Mouse (Mus musculus) heart, embryonic 10.5 days (tissue): Measurements from ENCODE around the gene Hist1h4c. TPM values are rescaled to one million over a fixed set of nuclear protein-coding genes. Genes with fewer than 3 reads are reported as not detected.
"Not testable (repeated sequence)": the region's sequence is repeated elsewhere in the genome, so short reads cannot be mapped to it uniquely, and the experiment has no call there.

Source experiments
- DNase-seq: peaks from one replicate; pipeline ENCODE4 v3.0.0-alpha.2; 2017; ENCODE audit warnings: low spot score
- H3K27ac ChIP-seq: fragments of 300-500 bp; sonication (generic); 2 replicates; pipeline ENCODE4 v1.5.1; 2016; ENCODE audit warnings: mild to moderate bottlenecking
- H3K27me3 ChIP-seq: fragments of 300-500 bp; sonication (generic); 2 replicates; pipeline ENCODE4 v1.6.1; 2016; ENCODE audit warnings: mild to moderate bottlenecking; ENCODE audit not compliant: poor library complexity, insufficient read depth, severe bottlenecking
- H3K36me3 ChIP-seq: fragments of 300-500 bp; sonication (generic); 2 replicates; pipeline ENCODE4 v1.6.1; 2016; ENCODE audit warnings: mild to moderate bottlenecking, moderate library complexity
- H3K4me1 ChIP-seq: fragments of 300-500 bp; sonication (generic); 2 replicates; pipeline ENCODE4 v1.6.1; 2016; ENCODE audit warnings: mild to moderate bottlenecking
- H3K4me3 ChIP-seq: fragments of 300-500 bp; sonication (generic); 2 replicates; pipeline ENCODE4 v1.5.1; 2016; ENCODE audit warnings: mild to moderate bottlenecking, moderate library complexity
- H3K9me3 ChIP-seq: fragments of 300-500 bp; sonication (generic); 2 replicates; pipeline ENCODE4 v1.6.1; 2016; ENCODE audit warnings: mild to moderate bottlenecking, moderate library complexity
- WGBS: fragments of 180-500 bp; shearing (Covaris S2); methylation state at CpG from one replicate; pipeline ENCODE4 v1.1.7; 2016; 5-methylcytosine and 5-hydroxymethylcytosine counted together
- polyA plus RNA-seq: library from polyadenylated mRNA; unstranded; fragments of >200 nt; fragmentation: Nextera tagmentation; extraction: Ambion mirVana; gene quantifications from 2 replicates; pipeline ENCODE4 v1.2.1, GENCODE M21; 2016

Hist1h4c gene
- polyA plus RNA-seq, 1 experiment from 2014 or later: 3.3 TPM

DNA sequence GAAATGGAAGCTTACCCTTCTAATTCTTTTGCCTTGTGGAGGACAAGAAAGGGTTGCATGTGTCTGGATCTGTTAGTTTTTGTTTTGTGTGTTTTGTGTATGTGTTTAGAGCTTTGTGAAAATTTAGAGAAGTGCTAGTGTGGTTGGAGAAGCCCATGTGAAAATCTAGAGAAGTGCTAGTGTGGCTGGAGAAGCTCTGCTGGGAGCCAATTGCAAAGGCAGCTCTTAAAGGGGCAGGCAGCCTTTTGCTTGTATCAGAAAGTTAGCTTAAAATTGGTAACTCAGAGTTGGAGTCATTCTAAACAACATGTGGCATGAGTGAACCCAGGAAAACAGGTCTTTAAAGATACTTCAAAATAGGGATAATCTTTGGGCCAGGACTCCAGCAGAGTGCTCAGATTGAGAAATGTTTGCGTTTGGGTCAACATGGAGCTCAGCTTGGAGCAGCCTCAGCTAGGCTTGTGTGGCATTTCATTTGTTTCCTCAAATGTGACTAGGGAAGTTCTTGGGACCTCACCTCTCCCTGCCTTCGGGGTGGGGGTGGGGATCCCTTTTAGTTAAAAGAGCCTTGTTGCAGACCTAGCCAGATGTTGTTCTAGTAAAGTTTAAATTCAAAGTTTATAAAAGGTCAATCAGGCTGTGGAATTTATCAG is 19.5 kb upstream of the Hist1h4c start:
- WGBS: 11% methylated on average over 2 of the region's 2 CpGs
- not testable (repeated sequence) for H3K27ac ChIP-seq, H3K27me3 ChIP-seq, H3K4me3 ChIP-seq, H3K36me3 ChIP-seq, H3K9me3 ChIP-seq, DNase-seq, H3K4me1 ChIP-seq

DNA sequence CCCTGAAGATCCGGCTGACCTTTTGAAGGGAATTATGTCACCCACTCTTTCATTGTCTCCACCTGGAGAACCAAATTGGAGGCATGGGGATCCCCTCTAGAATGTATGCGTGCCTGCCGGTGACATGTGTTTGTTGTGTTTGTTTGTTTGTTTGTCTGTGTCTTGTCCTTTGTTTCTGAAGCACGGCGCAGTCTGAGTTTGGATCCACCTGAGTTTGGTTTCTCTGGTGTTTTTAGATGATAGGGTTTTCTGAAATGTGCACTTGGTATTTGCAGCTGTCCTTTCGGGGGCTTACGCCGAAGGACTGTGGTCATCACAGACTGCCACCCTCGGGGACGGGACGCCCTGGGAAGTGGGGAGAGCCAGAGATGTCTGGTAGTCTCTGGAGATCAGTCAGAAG is 18.9 kb upstream of the Hist1h4c start:
- no peaks in the 10 kb centered on the region for H3K36me3 ChIP-seq
- H3K27ac ChIP-seq: no peak overlapping the region
- no peaks in the 10 kb centered on the region for H3K27me3 ChIP-seq
- WGBS: 36% methylated on average over 11 of the region's 11 CpGs
- DNase-seq: no peak
- no peaks in the 10 kb centered on the region for H3K9me3 ChIP-seq
- H3K4me1 ChIP-seq: peaks cover 3% of the 10 kb centered on the region; the same call in 1 of the 2 replicates
- H3K4me3 ChIP-seq: no peak overlapping the region

- Histone ChIP-seq H3K4me1 (peaks cover 3% of the 10 kb centered on the region; the same call in 1 of the 2 replicates), H3K36me3 (no peaks in the 10 kb centered on the region), H3K27me3 (no peaks in the 10 kb centered on the region), H3K27ac (no peak overlapping the region), H3K4me3 (no peak overlapping the region), H3K9me3 (no peaks in the 10 kb centered on the region)
- WGBS: 61% methylated on average over 5 of the region's 5 CpGs
- DNase-seq: no peak
Measured at GRCm38 (mm10) chr13:23716261-23717042, 18.2 kb upstream of the Hist1h4c start.

DNA sequence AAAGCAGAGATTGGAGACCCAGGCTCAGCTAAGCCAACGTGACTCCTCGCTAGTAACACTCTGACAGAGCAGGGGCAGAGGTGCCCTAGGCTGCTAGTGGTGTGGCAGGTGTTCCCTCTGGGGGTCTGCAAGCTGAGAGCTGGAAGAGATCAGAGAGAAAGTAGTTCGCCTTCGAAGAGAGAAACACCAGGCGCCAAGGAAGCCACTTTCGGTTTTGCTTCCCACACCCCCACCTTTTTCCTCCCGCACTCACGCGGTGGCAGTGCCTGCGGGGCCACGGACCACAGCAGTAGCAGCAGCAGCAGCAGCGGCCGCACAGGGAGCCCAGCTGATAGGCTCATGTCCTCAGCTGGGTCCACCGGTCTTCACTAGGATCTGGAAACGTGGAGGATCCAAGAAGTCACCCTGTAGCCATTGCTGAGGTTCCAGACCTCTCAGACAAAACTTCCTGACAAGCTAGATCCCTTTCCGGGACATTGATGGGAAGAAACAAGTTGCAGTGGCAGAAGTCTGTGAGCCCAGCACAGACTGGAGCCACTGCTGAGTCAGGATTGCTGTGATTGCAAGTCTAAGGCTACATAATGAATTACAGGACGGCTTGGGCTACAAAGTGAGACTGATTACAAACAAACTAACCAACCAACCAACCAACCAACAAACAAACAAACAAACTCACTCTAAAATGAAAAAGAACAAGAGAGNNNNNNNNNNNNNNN is 12.3 kb upstream of the Hist1h4c start, which contains the start of gene Hfe:
TSS of gene Hfe (minus strand) at position 481 of the 716 bp plus-strand sequence.
- 1% methylated on average over 17 of the region's 17 CpGs for WGBS
- H3K9me3 ChIP-seq: no peaks in the 10 kb centered on the region
- H3K27ac ChIP-seq: peak within 1 kb of the TSS; percentile 80
- no peak for DNase-seq
- H3K36me3 ChIP-seq: no peaks in the 10 kb centered on the region
- H3K27me3 ChIP-seq: no peaks in the 10 kb centered on the region
- peak within 1 kb of the TSS; percentile 61 for H3K4me3 ChIP-seq
- peaks cover 28% of the 10 kb centered on the region for H3K4me1 ChIP-seq

GRCm38 (mm10) chr13:23709714-23710373 is 11.6 kb upstream of the Hist1h4c start:
- Histone ChIP-seq H3K27ac (peak overlapping the region; percentile 80), H3K36me3 (no peaks in the 10 kb centered on the region)
- no peak for DNase-seq

GRCm38 (mm10) chr13:23708654-23709053 is 10.4 kb upstream of the Hist1h4c start:
- no peak for DNase-seq
- Histone ChIP-seq H3K9me3 (no peaks in the 10 kb centered on the region), H3K4me3 (no peak overlapping the region), H3K4me1 (peaks cover 28% of the 10 kb centered on the region), H3K27ac (peak overlapping the region; percentile 26), H3K27me3 (no peaks in the 10 kb centered on the region), H3K36me3 (no peaks in the 10 kb centered on the region)
- WGBS: 54% methylated on average over 4 of the region's 4 CpGs

More at GRCm38 (mm10) chr13:23709714-23710373, 11.6 kb upstream of the Hist1h4c start:
- no peaks in the 10 kb centered on the region for H3K9me3 ChIP-seq
- peak overlapping the region; percentile 61 for H3K4me3 ChIP-seq
- no peaks in the 10 kb centered on the region for H3K27me3 ChIP-seq
- 29% methylated on average over 15 of the region's 15 CpGs for WGBS
- H3K4me1 ChIP-seq: peaks cover 28% of the 10 kb centered on the region

DNA sequence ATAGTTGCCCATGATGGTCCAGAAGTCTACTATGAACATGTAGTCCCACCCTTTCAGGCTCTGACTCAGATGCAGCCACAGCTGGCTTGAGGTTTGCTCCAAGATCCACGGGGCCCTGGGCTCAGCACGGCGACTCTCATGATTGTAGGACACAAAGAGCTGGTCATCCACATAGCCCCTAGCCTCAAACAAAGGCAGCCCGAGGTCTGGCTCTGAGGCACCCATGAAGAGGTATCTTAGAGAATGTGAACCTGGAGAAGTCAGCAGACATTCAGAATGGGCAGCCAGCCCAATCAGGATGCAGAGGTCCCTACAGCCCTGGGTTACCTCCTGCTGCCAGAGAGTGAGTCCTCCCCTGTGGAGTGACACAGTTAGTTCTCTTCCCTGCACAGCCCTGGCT is 9.8 kb upstream of the Hist1h4c start:
- H3K27ac ChIP-seq: peak overlapping the region; percentile 26; the same call in 1 of the 2 replicates
- peaks cover 28% of the 10 kb centered on the region for H3K4me1 ChIP-seq
- H3K4me3 ChIP-seq: no peak overlapping the region
- H3K27me3 ChIP-seq: no peaks in the 10 kb centered on the region
- DNase-seq: no peak
- 74% methylated on average over 4 of the region's 4 CpGs for WGBS
- H3K36me3 ChIP-seq: no peaks in the 10 kb centered on the region
- no peaks in the 10 kb centered on the region for H3K9me3 ChIP-seq

DNA sequence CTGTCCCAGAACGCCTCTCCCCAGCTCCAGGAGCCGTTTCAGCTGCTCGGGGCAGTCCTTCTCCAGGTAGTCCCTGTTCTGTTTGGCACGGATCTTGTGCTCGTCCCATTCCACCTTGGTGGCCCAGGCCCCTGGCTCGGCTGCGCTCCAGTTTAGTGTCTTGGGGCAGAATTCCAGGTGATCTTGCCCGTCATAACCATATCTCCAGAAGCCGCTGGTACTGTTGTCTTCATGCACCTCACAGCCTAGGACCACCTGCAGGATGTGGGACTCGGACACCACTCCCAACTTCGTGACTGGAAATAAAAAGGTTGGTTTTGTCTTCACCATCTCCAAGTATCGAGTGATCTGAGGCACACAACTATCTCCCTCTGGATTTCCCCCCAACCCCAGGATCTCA is 8.5 kb upstream of the Hist1h4c start:
- H3K4me1 ChIP-seq: peaks cover 28% of the 10 kb centered on the region
- no peaks in the 10 kb centered on the region for H3K36me3 ChIP-seq
- WGBS: 90% methylated on average over 12 of the region's 12 CpGs
- no peaks in the 10 kb centered on the region for H3K9me3 ChIP-seq
- H3K27ac ChIP-seq: no peak overlapping the region
- H3K4me3 ChIP-seq: no peak overlapping the region
- no peak for DNase-seq
- no peaks in the 10 kb centered on the region for H3K27me3 ChIP-seq

GRCm38 (mm10) chr13:23705751-23706356 is 7.6 kb upstream of the Hist1h4c start:
- peak; percentile 50 for DNase-seq
- no peak overlapping the region for H3K4me3 ChIP-seq
- H3K4me1 ChIP-seq: peaks cover 29% of the 10 kb centered on the region
- no peaks in the 10 kb centered on the region for H3K36me3 ChIP-seq
- 78% methylated on average over 7 of the region's 7 CpGs for WGBS
- H3K27ac ChIP-seq: 0 out of 2 replicates have a peak overlapping the region, but pooled peaks have one; percentile 22
- H3K9me3 ChIP-seq: no peaks in the 10 kb centered on the region
- no peaks in the 10 kb centered on the region for H3K27me3 ChIP-seq

DNA sequence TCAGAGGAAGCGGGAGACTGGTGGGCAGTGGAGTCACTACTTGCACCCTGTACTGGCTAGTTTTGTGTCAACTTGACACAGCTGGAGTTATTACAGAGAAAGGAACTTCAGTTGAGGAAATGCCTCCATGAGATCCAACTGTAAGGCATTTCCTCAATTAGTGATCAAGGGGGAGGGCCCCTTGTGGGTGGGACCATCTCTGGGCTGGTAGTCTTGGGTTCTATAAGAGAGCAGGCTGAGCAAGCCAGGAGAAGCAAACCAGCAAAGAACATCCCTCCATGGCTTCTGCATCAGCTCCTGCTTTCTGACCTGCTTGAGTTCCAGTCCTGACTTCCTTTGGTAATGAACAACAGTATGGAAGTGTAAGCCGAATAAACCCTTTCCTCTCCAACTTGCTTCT is 4.5 kb upstream of the Hist1h4c start:
- not testable (repeated sequence) for H3K27ac ChIP-seq, H3K9me3 ChIP-seq, H3K4me3 ChIP-seq, H3K27me3 ChIP-seq, H3K36me3 ChIP-seq, H3K4me1 ChIP-seq
- DNase-seq: peak; percentile 9
- WGBS: 90% methylated on average over 2 of the region's 2 CpGs

GRCm38 (mm10) chr13:23702220-23702619 is 4.0 kb upstream of the Hist1h4c start:
- peaks cover 8% of the 10 kb centered on the region; the same call in 1 of the 2 replicates for H3K4me1 ChIP-seq
- DNase-seq: no peak
- WGBS: 84% methylated on average over 4 of the region's 4 CpGs
- no peaks in the 10 kb centered on the region for H3K9me3 ChIP-seq
- no peaks in the 10 kb centered on the region for H3K36me3 ChIP-seq
- no peak overlapping the region for H3K27ac ChIP-seq
- no peaks in the 10 kb centered on the region for H3K27me3 ChIP-seq
- no peak overlapping the region for H3K4me3 ChIP-seq

- DNase-seq: no peak
- Histone ChIP-seq H3K4me1 (peaks cover 13% of the 10 kb centered on the region), H3K27ac (no peak overlapping the region), H3K27me3 (no peaks in the 10 kb centered on the region), H3K9me3 (no peaks in the 10 kb centered on the region), H3K36me3 (no peaks in the 10 kb centered on the region), H3K4me3 (no peak overlapping the region)
- 22% methylated on average over 8 of the region's 8 CpGs for WGBS
Measured at GRCm38 (mm10) chr13:23700786-23701520, 2.7 kb upstream of the Hist1h4c start.
